Mouse (Mus musculus) stomach, postnatal 0 days (tissue): ENCODE results near the gene Mpo.

ENCODE experiments used
- CTCF ChIP-seq: IDR thresholded peaks from 2 replicates; pipeline ENCODE4 v1.5.1; 2016; ENCODE audit warnings: antibody characterized with exemption, low read depth, mild to moderate bottlenecking, moderate library complexity
- EP300 ChIP-seq: optimal IDR thresholded peaks from 2 replicates; pipeline ENCODE3; 2016; ENCODE audit warnings: antibody characterized with exemption

DNA sequence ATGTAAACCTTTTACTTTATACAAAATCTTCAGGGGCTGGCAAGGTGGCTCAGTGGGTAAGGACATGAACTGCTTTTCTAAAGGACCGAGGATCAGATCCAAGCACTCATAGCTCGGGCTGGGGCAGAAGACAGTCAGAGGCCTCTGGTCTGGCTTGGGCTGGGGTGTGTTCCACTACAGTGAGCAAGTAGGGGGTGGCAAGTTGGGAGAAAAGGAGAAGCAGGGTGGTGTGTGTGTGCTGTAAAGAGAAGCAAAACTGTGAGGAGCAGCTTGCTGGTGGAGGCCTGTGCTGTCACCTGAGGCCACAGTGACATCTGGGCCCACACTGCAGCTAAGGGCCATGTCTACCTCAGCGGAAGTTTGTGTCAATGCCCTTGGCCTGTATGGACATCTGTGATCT is 48.1 kb downstream of the Mpo start:
- TF ChIP-seq CTCF (no peak), EP300 (no peak)
